Mouse (Mus musculus) E14TG2a.4 (cell line): ENCODE results near the gene Gpr27.

Experiments
- CTCF ChIP-seq: conservative IDR thresholded peaks from 2 replicates; pipeline ENCODE4 v1.5.1; 2014; ENCODE audit warnings: low read length
- NANOG ChIP-seq: IDR thresholded peaks from 2 replicates; pipeline ENCODE4 v1.6.1; 2014; ENCODE audit warnings: borderline replicate concordance, low read length, mixed read lengths
- POU5F1 ChIP-seq: IDR thresholded peaks from 2 replicates; pipeline ENCODE4 v1.6.1; 2014; ENCODE audit warnings: low read length, borderline replicate concordance

DNA sequence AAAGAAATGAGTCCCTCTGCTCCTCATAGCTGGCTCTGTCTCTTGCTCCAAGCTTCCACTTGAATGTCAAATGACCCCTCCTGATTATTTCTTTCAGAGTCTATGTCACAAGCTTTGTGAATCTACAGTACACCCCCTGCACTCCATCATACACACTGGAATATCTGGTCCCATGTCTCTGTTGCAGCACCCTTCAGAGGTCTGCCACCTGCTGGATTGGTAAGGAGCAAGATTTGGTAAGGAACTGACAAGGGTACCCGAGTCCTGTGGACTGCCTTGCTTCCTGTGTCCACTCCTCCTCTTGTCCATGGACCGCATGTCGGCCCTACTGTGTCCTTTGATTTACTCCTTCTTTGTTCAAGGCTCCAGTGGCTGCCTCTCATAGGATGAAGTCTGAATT, 20.7 kb upstream of the Gpr27 start:
- TF ChIP-seq CTCF (no peak), POU5F1 (no peak), NANOG (no peak)
